Mouse (Mus musculus) retina, postnatal 7 days (tissue): ENCODE data around the gene Lce1j.
"Not testable (repeated sequence)": the region's sequence is repeated elsewhere in the genome, so short reads cannot be mapped to it uniquely, and the experiment has no call there.

ENCODE experiments used
- DNase-seq: peaks from one replicate; pipeline ENCODE4 v3.0.0-alpha.2; 2012; ENCODE audit warnings: low read depth, low spot score

Lce1j gene

DNA sequence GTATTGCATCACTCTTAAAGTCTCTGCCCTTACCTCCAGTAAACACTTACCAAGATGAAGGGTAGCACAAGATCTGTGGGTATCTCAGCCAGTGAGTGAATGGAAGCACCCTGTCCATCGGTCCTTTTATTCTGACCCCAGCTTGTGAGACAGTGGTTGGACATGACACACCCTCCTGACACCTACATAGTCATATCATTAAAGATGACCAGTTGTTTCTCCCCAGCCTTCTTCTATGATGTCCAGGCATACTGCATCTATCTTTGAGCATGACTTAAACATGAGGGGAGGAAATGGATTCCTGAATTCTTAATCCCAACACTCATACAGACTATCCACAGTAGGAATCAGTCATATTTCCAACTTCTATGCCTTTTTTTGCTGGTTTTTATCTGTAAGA, at the start of gene Lce1j:
Gene Lce1j (minus strand): TSS at position 101 of the 400 bp plus-strand sequence.
- DNase-seq = no peak

DNA sequence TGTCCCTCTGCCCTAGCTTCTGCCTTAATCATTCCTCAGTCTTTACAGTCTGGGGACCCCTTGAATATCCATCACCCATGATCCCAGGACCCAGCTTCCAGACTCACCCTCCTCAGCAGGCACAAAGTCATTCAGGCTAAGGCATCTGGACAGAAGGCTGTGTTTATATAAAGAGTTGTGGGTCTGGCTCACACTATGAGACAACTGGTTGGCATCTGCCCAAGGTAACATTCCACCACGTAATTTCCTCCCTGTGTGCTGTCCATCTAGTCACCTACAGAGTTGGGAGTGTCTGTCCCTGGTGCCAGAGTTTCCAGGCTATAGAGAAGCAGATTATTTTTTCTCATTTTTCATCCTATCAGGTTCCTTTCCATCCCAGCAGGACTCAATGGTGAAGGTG, 36.8 kb upstream of the Lce1j start, which contains the start of gene Kprp:
Gene Kprp (minus strand): TSS at position 140 of the 400 bp plus-strand sequence.
- no peak for DNase-seq

DNA sequence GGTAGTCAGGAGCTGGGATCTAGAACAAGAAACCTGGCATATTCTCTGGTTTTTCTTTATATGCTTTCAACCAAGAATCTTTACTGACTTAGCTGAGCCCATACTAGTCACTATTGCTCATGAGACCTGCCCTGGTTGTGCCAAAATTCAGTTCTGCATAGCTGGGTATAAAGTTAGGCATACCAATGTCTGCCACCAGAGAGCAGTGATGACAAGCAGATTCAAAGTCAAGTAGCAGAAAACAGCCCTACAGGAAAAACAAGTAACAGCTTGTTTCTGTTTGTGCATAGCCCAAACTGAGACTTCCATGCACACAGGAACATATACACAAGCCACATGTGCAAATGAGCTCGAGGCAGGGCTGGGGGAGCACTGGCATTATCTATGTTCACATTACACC, 35.5 kb upstream of the Lce1j start:
- no peak for DNase-seq

DNA sequence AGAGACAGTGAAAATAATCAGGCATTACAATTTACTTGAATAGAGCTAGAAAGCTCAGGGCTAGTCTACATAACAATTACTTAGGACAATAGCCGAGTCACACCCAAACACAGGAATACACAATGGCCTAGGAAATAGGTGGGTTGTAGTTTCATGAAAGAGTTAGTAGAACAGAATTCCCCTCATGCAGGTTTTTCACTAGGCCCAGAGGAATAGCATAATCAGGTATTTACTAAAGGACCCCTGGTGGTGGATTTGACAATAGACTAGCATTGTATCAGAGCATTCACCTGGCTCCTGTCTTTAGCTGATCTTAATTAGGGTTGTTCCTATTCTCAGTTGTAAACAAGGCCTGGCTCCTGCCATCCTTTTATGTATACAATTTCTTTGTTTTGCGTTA, 25.7 kb upstream of the Lce1j start:
- not testable (repeated sequence) for DNase-seq

DNA sequence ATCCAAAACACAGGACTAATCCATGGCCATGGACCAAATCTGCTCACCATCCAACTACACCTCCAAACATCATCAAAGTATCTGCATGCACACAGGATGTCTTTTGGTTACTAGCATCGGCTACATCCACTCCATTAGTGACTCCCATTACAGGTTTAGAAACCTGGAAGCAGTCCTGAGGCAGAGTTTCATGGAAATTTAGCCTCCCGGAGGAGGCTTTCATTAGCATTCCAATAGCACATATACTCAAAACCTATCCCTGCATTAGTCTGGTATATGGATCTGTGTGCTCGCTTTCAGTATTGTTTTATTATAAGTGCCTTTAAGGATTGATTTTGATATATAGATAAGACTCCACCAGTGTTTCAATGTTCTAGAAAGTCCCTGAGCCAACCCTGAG, 25.3 kb upstream of the Lce1j start:
- DNase-seq = no peak

DNA sequence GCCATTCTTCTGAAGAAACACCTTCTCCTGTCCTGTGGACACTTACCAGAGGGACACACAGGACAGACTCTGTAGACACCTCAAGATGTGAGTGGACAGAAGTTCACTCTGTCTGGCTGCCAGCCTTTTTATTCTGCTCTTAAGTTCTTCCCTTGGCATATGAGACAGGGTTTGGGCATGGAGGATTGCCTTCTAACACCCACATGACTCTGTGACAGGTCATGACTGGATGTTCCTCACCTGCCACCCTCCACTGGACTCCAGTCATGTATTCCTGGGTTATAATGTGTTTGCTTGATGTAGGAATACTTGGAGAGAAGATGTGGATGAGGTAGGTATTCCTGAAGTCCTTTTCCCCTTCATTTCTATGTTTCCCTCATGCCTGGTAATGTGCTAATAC, 17.5 kb upstream of the Lce1j start, which contains the start of gene Lce1k:
Gene Lce1k (minus strand): TSS at position 101 of the 400 bp plus-strand sequence.
- no peak for DNase-seq

DNA sequence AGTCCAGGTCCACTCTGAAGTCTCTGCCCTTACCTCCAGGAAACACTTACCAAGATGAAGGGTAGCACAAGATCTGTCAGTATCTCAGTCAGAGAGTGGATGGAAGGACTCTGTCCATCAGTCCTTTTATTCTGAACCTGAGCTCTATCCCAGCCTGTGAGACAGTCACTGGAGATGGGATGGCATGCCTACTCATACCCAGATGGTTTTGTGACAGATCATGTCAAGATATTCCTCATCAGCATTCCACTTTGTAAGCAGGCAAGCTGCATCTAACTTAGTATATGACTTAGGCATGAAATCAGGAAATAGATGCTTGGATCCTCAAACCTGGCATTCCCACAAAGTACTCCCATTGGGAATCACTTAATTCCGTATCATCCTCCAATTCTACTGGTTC, 11.5 kb downstream of the Lce1j start, which contains the start of gene Lce1i:
Gene Lce1i (minus strand): TSS at position 101 of the 400 bp plus-strand sequence.
- no peak for DNase-seq

DNA sequence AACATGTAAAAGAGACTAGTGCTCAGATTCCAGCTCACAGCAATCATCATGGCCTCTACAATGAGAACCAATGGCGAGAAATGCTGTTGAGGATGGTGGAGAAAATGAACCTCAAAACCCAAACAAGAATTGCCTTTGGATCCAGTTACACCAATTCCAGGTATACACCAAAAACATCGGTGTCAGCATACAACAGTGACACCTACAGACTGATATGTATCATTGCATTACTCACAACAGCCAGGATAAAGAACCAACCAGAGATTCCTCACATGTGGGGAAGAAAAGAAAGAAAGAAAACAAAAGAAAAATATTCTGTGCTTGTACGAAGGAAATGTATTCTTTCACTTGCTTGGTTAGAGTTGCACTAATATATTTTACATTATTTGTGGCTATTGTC, 18.7 kb downstream of the Lce1j start:
- DNase-seq = no peak

DNA sequence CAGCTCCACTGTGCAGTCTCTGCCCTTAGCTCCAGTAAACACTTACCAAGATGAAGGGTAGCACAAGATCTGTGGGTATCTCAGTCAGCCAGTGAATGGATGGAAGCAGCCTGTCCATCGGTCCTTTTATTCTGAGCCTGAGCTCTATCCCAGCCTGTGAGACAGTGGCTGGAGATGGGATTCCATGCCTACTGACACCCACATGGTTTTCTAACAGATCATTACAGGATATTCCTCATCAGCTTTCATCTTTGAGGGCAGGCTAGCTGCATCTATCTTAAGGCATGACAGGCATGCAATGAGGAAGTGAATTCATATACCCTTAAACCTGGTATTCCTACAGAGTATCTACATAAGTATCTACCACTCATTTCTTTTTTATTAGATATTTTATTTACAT, 25.3 kb downstream of the Lce1j start, which contains the start of gene Lce1h:
Gene Lce1h (minus strand): TSS at position 101 of the 400 bp plus-strand sequence.
- no peak for DNase-seq

DNA sequence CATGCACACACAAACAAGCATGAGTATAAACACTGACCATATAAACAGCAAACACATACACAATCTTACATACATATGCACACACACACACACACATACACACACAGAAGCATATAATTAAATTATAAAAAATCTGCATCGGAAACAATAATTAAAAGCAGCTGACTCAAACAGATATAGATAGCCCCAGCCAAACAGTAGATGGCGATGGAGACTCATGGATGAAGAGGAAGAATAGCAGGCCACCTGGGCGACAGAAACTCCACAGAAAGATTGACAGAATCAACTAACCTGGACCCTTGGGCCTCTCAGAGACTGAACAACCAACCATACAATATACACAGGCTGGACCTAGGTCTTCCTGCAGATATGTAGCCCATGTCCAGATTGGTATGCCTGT, 37.1 kb downstream of the Lce1j start:
- no peak for DNase-seq

DNA sequence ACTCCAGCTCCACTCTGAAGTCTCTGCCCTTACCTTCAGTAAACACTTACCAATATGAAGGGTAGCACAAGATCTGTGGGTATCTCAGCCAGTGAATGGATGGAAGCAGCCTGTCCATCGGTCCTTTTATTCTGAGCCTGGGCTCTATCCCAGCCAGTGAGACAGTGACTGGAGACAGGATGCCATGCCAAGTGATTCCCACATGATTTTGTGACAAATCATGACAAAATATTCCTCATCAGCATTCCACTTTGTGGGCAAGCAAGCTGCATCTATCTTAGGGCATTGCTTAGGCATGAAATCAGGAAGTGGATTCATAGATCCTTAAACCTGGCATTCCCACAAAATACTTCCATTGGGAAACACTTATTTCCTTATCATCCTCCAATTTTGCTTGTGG, 38.1 kb downstream of the Lce1j start, which contains the start of gene Lce1g:
Gene Lce1g (minus strand): TSS at position 101 of the 400 bp plus-strand sequence.
- DNase-seq = no peak

DNA sequence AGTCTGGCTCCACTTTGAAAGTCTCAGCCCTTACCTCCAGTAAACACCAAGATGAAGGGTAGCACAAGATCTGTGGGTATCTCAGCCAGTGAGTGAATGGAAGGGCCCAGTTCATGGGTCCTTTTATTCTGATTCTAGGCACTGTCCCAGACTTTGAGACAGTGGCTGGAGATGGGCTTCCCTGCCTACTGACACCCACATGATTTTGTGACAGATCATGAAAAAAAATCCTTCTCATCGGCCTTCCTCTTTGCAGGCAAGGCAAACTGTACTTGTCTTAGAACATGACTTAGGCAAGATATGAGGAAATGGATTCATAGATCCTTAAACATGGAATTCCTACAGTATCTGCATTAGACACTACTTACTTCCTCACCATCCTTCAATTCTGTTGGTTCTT, 51.3 kb downstream of the Lce1j start, which contains the start of gene Gm38119:
Gene Gm38119 (minus strand): TSS at position 101 of the 400 bp plus-strand sequence.
- no peak for DNase-seq
